ENCODE assay signal across 24 mouse cellular contexts in the genomic region with DNA sequence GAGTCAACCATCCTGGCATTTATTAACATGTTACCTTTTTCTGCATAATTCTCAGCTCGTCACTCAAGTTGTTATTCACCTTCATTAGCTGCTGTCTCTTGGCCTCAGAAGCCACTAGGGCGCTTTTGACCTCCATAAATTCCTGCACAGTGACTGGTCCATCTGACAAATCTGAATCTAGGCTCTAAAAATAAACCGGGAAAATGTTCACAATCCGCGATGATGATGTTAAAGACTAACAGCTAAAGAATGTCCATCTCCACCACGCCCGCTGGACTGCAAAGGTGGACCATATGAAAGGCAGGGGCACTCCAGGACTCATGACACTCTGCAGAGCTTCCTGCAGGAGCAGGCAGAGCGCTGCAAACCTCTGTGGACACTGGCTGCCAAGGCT. TPM values are rescaled to one million over a fixed set of nuclear protein-coding genes. Genes with fewer than 3 reads are reported as not detected.
DNase-seq lines count a peak whose midpoint lies in the region; ATAC-seq and TF ChIP-seq lines count a peak whose summit lies in the region.
"Had no signal": no experiment of that assay in that cellular context is flagged by ENCODE, and none has a peak within 500 bp of the region (broad histone marks: within the 10 kb centered on the region; RNA-seq: fewer than 3 reads in every experiment).

No protein-coding gene starts in this region.

- no peak overlapping the region for H3ac ChIP-seq in myocyte (ENCODE audit: control insufficient read depth, insufficient read length)

- peak overlapping the region; percentile 64 for H3K27ac ChIP-seq in forebrain, embryonic 15.5 days (replicated peaks)
- H3K27ac ChIP-seq in forebrain, embryonic 12.5 days, result no peak overlapping the region
- peak overlapping the region; percentile 69 for H3K27ac ChIP-seq in heart, postnatal 0 days (ENCODE audit: low read depth)
- H3K27ac ChIP-seq in heart, adult 2 months, result no peak overlapping the region
- no peak overlapping the region for H3K27ac ChIP-seq in liver, postnatal 0 days (ENCODE audit: low read depth)
- H3K27ac ChIP-seq: left cerebral cortex, adult 2 months; limb, embryonic 12.5 days; liver, embryonic 15.5 days; lung, embryonic 15.5 days; midbrain, embryonic 10.5 days; midbrain, embryonic 15.5 days; stomach, postnatal 0 days had no signal

- TF ChIP-seq EP300 in heart, postnatal 0 days (IDR thresholded peaks at IDR 0.05; ENCODE audit: low read depth), result no peak
- no peak for TF ChIP-seq EP300 in heart, adult 2 months (IDR thresholded peaks at IDR 0.05; ENCODE audit: insufficient read depth, low read depth, low read length)
- no peak for TF ChIP-seq EP300 in liver, postnatal 0 days (IDR thresholded peaks at IDR 0.05; ENCODE audit: low read depth)

- no peak overlapping the region for H3K4me3 ChIP-seq in forebrain, embryonic 15.5 days
- H3K4me3 ChIP-seq in forebrain, embryonic 12.5 days (replicated peaks), result no peak overlapping the region
- no peak overlapping the region for H3K4me3 ChIP-seq in heart, postnatal 0 days (ENCODE audit: low read depth, low read length)
- H3K4me3 ChIP-seq in heart, adult 2 months, result no peak overlapping the region
- no peak overlapping the region for H3K4me3 ChIP-seq in myocyte
- H3K4me3 ChIP-seq in liver, postnatal 0 days (ENCODE audit: low read depth, low read length), result no peak overlapping the region
- H3K4me3 ChIP-seq: hindbrain, embryonic 15.5 days; left cerebral cortex, adult 2 months; limb, embryonic 12.5 days; liver, embryonic 15.5 days; lung, embryonic 15.5 days; midbrain, embryonic 10.5 days; midbrain, embryonic 15.5 days had no signal

- WGBS in forebrain, embryonic 15.5 days, result 95% methylated on average over 8 of the region's 8 CpGs
- 96% methylated on average over 8 of the region's 8 CpGs for WGBS in forebrain, embryonic 12.5 days
- 48% methylated on average over 8 of the region's 8 CpGs for WGBS in heart, postnatal 0 days
- WGBS in heart, adult 2 months, result 83% methylated on average over 8 of the region's 8 CpGs
- WGBS in liver, postnatal 0 days (ENCODE audit: insufficient replicate concordance), result 88% methylated on average over 8 of the region's 8 CpGs

- no peak for TF ChIP-seq CTCF in heart, postnatal 0 days (IDR thresholded peaks at IDR 0.05; ENCODE audit: low read depth)
- TF ChIP-seq CTCF in heart, adult 2 months (IDR thresholded peaks at IDR 0.05), result no peak
- TF ChIP-seq CTCF in liver, postnatal 0 days (IDR thresholded peaks at IDR 0.05; ENCODE audit: low read depth), result no peak

- ATAC-seq in forebrain, embryonic 15.5 days (replicated peaks), result no peak
- no peak for ATAC-seq in forebrain, embryonic 12.5 days (ENCODE audit: low FRiP score)
- no peak for ATAC-seq in heart, postnatal 0 days (ENCODE audit: insufficient read depth, low read depth)
- ATAC-seq in liver, postnatal 0 days, result no peak
- ATAC-seq: CD4-positive, CD25-positive, alpha-beta regulatory T cell, adult 4 months; inflammation-experienced regulatory T-cells, adult 6 months; midbrain, embryonic 15.5 days had no signal

- peaks cover 17% of the 10 kb centered on the region for H3K4me1 ChIP-seq in forebrain, embryonic 15.5 days
- no peaks in the 10 kb centered on the region for H3K4me1 ChIP-seq in forebrain, embryonic 12.5 days
- peaks cover 19% of the 10 kb centered on the region; the same call in 1 of the 2 replicates for H3K4me1 ChIP-seq in heart, postnatal 0 days (ENCODE audit: control insufficient read depth, insufficient read depth)
- H3K4me1 ChIP-seq in heart, adult 2 months (ENCODE audit: control insufficient read depth, insufficient read depth, low read length), result peaks cover 4% of the 10 kb centered on the region
- no peaks in the 10 kb centered on the region for H3K4me1 ChIP-seq in liver, postnatal 0 days (ENCODE audit: insufficient read depth)
- H3K4me1 ChIP-seq: hindbrain, embryonic 15.5 days; limb, embryonic 12.5 days; lung, embryonic 15.5 days; midbrain, embryonic 10.5 days; midbrain, embryonic 15.5 days had no signal

- H3K36me3 ChIP-seq in forebrain, embryonic 15.5 days, result peaks cover 86% of the 10 kb centered on the region
- peaks cover 71% of the 10 kb centered on the region for H3K36me3 ChIP-seq in forebrain, embryonic 12.5 days (replicated peaks)
- peaks cover 81% of the 10 kb centered on the region for H3K36me3 ChIP-seq in heart, postnatal 0 days (replicated peaks; ENCODE audit: control insufficient read depth, insufficient read depth, low read length)
- no peaks in the 10 kb centered on the region for H3K36me3 ChIP-seq in heart, adult 2 months (ENCODE audit: control insufficient read depth, insufficient read depth, low read length)
- H3K36me3 ChIP-seq in myocyte (ENCODE audit: control insufficient read depth, insufficient read depth), result peaks cover 17% of the 10 kb centered on the region
- H3K36me3 ChIP-seq in liver, postnatal 0 days (replicated peaks; ENCODE audit: insufficient read depth, low read length), result peaks cover 82% of the 10 kb centered on the region

- H3K4me2 ChIP-seq in forebrain, embryonic 15.5 days (replicated peaks), result no peak overlapping the region
- H3K4me2 ChIP-seq in forebrain, embryonic 12.5 days, result no peak overlapping the region
- H3K4me2 ChIP-seq in heart, postnatal 0 days (ENCODE audit: low read depth, low read length), result no peak overlapping the region
- peak overlapping the region; percentile 15 for H3K4me2 ChIP-seq in myocyte (ENCODE audit: low read depth)
- no peak overlapping the region for H3K4me2 ChIP-seq in liver, postnatal 0 days (ENCODE audit: low read depth, low read length)
- H3K4me2 ChIP-seq: heart, embryonic 11.5 days; hindbrain, embryonic 15.5 days; limb, embryonic 12.5 days; liver, embryonic 15.5 days; lung, embryonic 15.5 days; midbrain, embryonic 15.5 days had no signal

- H3K79me2 ChIP-seq in heart, adult 2 months (replicated peaks; ENCODE audit: control insufficient read depth, insufficient read depth, low read length), result no peaks in the 10 kb centered on the region
- no peaks in the 10 kb centered on the region for H3K79me2 ChIP-seq in myocyte (ENCODE audit: control insufficient read depth, insufficient read depth)

- H3K9ac ChIP-seq in forebrain, embryonic 15.5 days (replicated peaks), result no peak overlapping the region
- H3K9ac ChIP-seq in forebrain, embryonic 12.5 days, result no peak overlapping the region
- no peak overlapping the region for H3K9ac ChIP-seq in heart, postnatal 0 days (replicated peaks; ENCODE audit: low read depth, low read length)
- no peak overlapping the region for H3K9ac ChIP-seq in heart, adult 2 months (ENCODE audit: low read depth, low read length)
- no peak overlapping the region for H3K9ac ChIP-seq in liver, postnatal 0 days (replicated peaks)
- H3K9ac ChIP-seq: hindbrain, embryonic 15.5 days; limb, embryonic 12.5 days; liver, embryonic 15.5 days; lung, embryonic 15.5 days; midbrain, embryonic 15.5 days had no signal

- H3K27me3 ChIP-seq in forebrain, embryonic 15.5 days, result no peaks in the 10 kb centered on the region
- no peaks in the 10 kb centered on the region for H3K27me3 ChIP-seq in forebrain, embryonic 12.5 days
- H3K27me3 ChIP-seq in heart, postnatal 0 days (ENCODE audit: control insufficient read depth, insufficient read depth, low read length), result no peaks in the 10 kb centered on the region
- no peaks in the 10 kb centered on the region for H3K27me3 ChIP-seq in heart, adult 2 months (ENCODE audit: control insufficient read depth, insufficient read depth, low read length)
- H3K27me3 ChIP-seq in myocyte (ENCODE audit: control insufficient read depth, insufficient read depth, insufficient read length), result no peaks in the 10 kb centered on the region
- no peaks in the 10 kb centered on the region for H3K27me3 ChIP-seq in liver, postnatal 0 days (ENCODE audit: insufficient read depth, low read length)
- H3K27me3 ChIP-seq: hindbrain, embryonic 15.5 days; limb, embryonic 12.5 days; liver, embryonic 15.5 days; lung, embryonic 15.5 days; midbrain, embryonic 15.5 days had no signal

- TF ChIP-seq POLR2A in heart, adult 2 months (IDR thresholded peaks at IDR 0.05; ENCODE audit: insufficient read depth, low read depth, low read length), result no peak
- no peak for TF ChIP-seq POLR2A in myocyte (IDR thresholded peaks at IDR 0.05; ENCODE audit: insufficient read length, low read depth)

- intact Hi-C loops in heart, adult 2 months (cut with DNase I), result no loop called here

- H3K9me3 ChIP-seq in forebrain, embryonic 15.5 days, result no peaks in the 10 kb centered on the region
- no peaks in the 10 kb centered on the region for H3K9me3 ChIP-seq in forebrain, embryonic 12.5 days
- H3K9me3 ChIP-seq in heart, postnatal 0 days (replicated peaks; ENCODE audit: control insufficient read depth, low read length), result no peaks in the 10 kb centered on the region
- no peaks in the 10 kb centered on the region for H3K9me3 ChIP-seq in liver, postnatal 0 days (ENCODE audit: low read length)
- H3K9me3 ChIP-seq: hindbrain, embryonic 15.5 days; limb, embryonic 12.5 days; liver, embryonic 15.5 days; lung, embryonic 15.5 days; midbrain, embryonic 10.5 days; midbrain, embryonic 15.5 days had no signal

- no peak for DNase-seq in heart, postnatal 0 days (ENCODE audit: low spot score)
- DNase-seq in heart, adult 2 months, result no peak
- DNase-seq in 3T3-L1 (ENCODE audit: low read depth, low spot score), result peak; percentile 96
- DNase-seq in liver, postnatal 0 days, result no peak
- DNase-seq: adrenal gland, adult 8-10 months; gastrocnemius, postnatal 10 days; kidney, adult 2 months; spleen, adult 18-20 months; thymus, adult 18-20 months; thymus, postnatal 25 days had no signal

RNA-seq across cellular contexts. Expression of a gene that starts 30.8 kb away (rescaled TPM):
- 31.4 and 32.8 TPM in 2 replicates for polyA plus RNA-seq in forebrain, embryonic 15.5 days (2015; fragmentation: Nextera tagmentation; extraction: Ambion mirVana)
- polyA plus RNA-seq in forebrain, embryonic 12.5 days (2016; fragmentation: Nextera tagmentation; extraction: Ambion mirVana), result 60.4 and 61.1 TPM in 2 replicates
- total RNA-seq in heart, postnatal 0 days (2014; rRNA removed; ENCODE audit: low replicate concordance), result 42.8 and 43.8 TPM in 2 replicates
- 19.7 and 23.8 TPM in 2 replicates for polyA plus RNA-seq in heart, postnatal 0 days (2015; fragmentation: Nextera tagmentation; extraction: Ambion mirVana)
- 10 to 100 TPM; 31.4 to 32.9 TPM for total RNA-seq in heart, adult 2 months (2021)
- polyA plus RNA-seq in heart, adult 2 months (2012; rRNA removed), result 21.3 and 32.2 TPM in 2 replicates
- polyA plus RNA-seq in myocyte (2012; fragmentation: generic; extraction: Trizol), result 51.2 TPM
- 26.7 TPM in 2 replicates for polyA plus RNA-seq in liver, postnatal 0 days (2015; fragmentation: Nextera tagmentation; extraction: Ambion mirVana)

RNA-seq across cellular contexts. Expression of a gene that starts 31.6 kb away (rescaled TPM):
- polyA plus RNA-seq in forebrain, embryonic 15.5 days (2015; fragmentation: Nextera tagmentation; extraction: Ambion mirVana), result 46.6 and 52.5 TPM in 2 replicates
- polyA plus RNA-seq in forebrain, embryonic 12.5 days (2016; fragmentation: Nextera tagmentation; extraction: Ambion mirVana), result 43.0 and 50.4 TPM in 2 replicates
- 37.7 and 53.3 TPM in 2 replicates for total RNA-seq in heart, postnatal 0 days (2014; rRNA removed; ENCODE audit: low replicate concordance)
- 21.1 and 21.5 TPM in 2 replicates for polyA plus RNA-seq in heart, postnatal 0 days (2015; fragmentation: Nextera tagmentation; extraction: Ambion mirVana)
- 10 to 100 TPM; 27.6 to 28.7 TPM for total RNA-seq in heart, adult 2 months (2021)
- polyA plus RNA-seq in heart, adult 2 months (2012; rRNA removed), result 32.6 and 35.3 TPM in 2 replicates
- 21.6 TPM for polyA plus RNA-seq in myocyte (2012; fragmentation: generic; extraction: Trizol)
- polyA plus RNA-seq in liver, postnatal 0 days (2015; fragmentation: Nextera tagmentation; extraction: Ambion mirVana), result 10.5 and 11.1 TPM in 2 replicates

RNA-seq across cellular contexts. Expression of a gene that starts 36.1 kb away (rescaled TPM):
- 14.8 and 16.7 TPM in 2 replicates for polyA plus RNA-seq in forebrain, embryonic 15.5 days (2015; fragmentation: Nextera tagmentation; extraction: Ambion mirVana)
- 24.6 and 27.0 TPM in 2 replicates for polyA plus RNA-seq in forebrain, embryonic 12.5 days (2016; fragmentation: Nextera tagmentation; extraction: Ambion mirVana)
- 0.50 and 1.6 TPM in 2 replicates for total RNA-seq in heart, postnatal 0 days (2014; rRNA removed; ENCODE audit: low replicate concordance)
- polyA plus RNA-seq in heart, postnatal 0 days (2015; fragmentation: Nextera tagmentation; extraction: Ambion mirVana), result 4.4 and 5.8 TPM in 2 replicates
- 1 to 10 TPM; 3.4 to 4.0 TPM for total RNA-seq in heart, adult 2 months (2021)
- 6.1 and 8.5 TPM in 2 replicates for polyA plus RNA-seq in heart, adult 2 months (2012; rRNA removed)
- 9.3 TPM for polyA plus RNA-seq in myocyte (2012; fragmentation: generic; extraction: Trizol)
- polyA plus RNA-seq in liver, postnatal 0 days (2015; fragmentation: Nextera tagmentation; extraction: Ambion mirVana), result 1.9 and 2.4 TPM in 2 replicates

RNA-seq across cellular contexts. Expression of a gene that starts 52.9 kb away (rescaled TPM):
- polyA plus RNA-seq in forebrain, embryonic 15.5 days (2015; fragmentation: Nextera tagmentation; extraction: Ambion mirVana), result 36.9 and 39.6 TPM in 2 replicates
- polyA plus RNA-seq in forebrain, embryonic 12.5 days (2016; fragmentation: Nextera tagmentation; extraction: Ambion mirVana), result 66.2 and 73.5 TPM in 2 replicates
- total RNA-seq in heart, postnatal 0 days (2014; rRNA removed; ENCODE audit: low replicate concordance), result 26.2 and 45.3 TPM in 2 replicates
- polyA plus RNA-seq in heart, postnatal 0 days (2015; fragmentation: Nextera tagmentation; extraction: Ambion mirVana), result 32.0 TPM in 2 replicates
- 10 to 100 TPM; 14.2 to 17.0 TPM for total RNA-seq in heart, adult 2 months (2021)
- polyA plus RNA-seq in heart, adult 2 months (2012; rRNA removed), result 36.3 and 37.8 TPM in 2 replicates
- polyA plus RNA-seq in myocyte (2012; fragmentation: generic; extraction: Trizol), result 45.2 TPM
- polyA plus RNA-seq in liver, postnatal 0 days (2015; fragmentation: Nextera tagmentation; extraction: Ambion mirVana), result 23.1 and 23.8 TPM in 2 replicates

Comparison
In these comparisons a context has a peak if more than half of its experiments do, and no peak if none do; other contexts are left out.
1. H3K27ac ChIP-seq: peak in forebrain, embryonic 15.5 days (single experiment) and heart, postnatal 0 days (single experiment); none in forebrain, embryonic 12.5 days (single experiment), heart, adult 2 months (single experiment) and liver, postnatal 0 days (single experiment).